Mouse (Mus musculus) cerebellum, postnatal 25 days (tissue): ENCODE data around the gene Msh2.
A peak's percentile ranks its signal among the peaks of the same experiment; 100 is the strongest.
"Not testable (repeated sequence)": the region's sequence is repeated elsewhere in the genome, so short reads cannot be mapped to it uniquely, and the experiment has no call there.

Source experiments
- DNase-seq, 2 experiments: peaks; one replicate each; pipeline ENCODE4 v3.0.0; 2021; ENCODE audit warnings: mixed read lengths in 2 of 2

Gene Msh2

DNA sequence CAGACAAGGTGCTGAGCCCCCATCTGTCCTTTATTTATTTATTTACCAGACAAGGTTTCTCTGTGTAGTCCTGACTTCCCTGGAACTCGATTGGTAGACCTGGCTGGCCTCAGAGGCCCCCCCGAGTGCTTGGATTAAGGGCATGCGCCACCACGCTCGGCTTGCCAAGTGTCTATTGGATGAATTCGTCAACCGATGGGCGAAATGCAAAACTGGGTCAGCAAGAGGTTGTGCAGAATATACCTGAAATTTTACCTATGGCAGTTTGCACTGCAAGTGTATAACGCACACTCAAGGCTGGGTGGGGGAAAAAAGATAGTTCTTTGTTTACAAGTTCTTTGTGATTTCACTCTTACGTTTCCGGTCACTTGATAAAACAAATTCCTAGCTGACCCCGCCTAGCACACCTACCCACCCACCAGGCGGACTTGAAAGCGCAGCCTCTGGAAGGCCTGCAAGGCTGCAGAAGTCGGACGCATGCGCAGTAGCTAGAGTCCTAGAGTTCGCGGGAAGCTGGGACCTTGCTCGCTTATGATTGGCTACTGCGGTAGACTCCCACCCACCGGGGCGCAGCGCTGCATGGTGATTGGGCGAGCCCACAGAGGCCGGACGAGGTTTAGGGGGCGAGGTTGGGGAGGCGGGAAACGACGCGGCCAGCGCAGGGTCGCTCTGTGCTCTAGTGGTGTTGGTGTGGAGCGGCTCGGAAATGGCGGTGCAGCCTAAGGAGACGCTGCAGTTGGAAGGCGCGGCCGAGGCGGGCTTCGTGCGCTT lies at the start of gene Msh2:
Gene Msh2 (plus strand): TSS at position 441 of the 771 bp plus-strand sequence.
- DNase-seq, result peak; percentile 98 to 99

DNA sequence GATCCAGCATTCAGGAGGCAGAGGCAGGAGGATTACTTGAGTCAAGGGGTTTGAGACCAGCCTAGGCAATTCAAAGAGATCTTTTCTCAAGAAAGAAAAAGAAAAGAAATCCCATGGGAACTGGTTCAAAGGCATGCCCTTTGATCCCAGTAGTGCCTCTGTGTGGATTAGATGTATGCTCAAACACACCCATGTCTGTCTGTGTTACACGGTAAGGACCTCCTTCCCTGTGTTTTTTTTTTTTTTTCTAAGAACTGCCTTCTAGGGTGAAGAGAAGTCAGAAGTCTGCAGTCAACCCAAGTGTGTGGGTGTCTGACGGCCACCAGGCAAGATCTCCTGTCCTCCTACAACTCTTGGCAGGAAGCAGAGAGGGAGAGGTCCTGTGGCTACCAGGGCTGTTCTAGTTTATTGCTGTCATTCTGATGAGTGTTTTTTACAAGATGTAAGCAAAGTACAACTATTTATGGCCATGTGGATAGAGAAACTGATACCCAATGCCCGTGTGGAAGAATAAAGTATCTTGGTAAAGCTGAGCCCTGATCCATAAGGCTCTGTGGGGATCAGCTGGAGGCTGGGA lies 46.5 kb upstream of the Msh2 start:
- DNase-seq, result no peak

DNA sequence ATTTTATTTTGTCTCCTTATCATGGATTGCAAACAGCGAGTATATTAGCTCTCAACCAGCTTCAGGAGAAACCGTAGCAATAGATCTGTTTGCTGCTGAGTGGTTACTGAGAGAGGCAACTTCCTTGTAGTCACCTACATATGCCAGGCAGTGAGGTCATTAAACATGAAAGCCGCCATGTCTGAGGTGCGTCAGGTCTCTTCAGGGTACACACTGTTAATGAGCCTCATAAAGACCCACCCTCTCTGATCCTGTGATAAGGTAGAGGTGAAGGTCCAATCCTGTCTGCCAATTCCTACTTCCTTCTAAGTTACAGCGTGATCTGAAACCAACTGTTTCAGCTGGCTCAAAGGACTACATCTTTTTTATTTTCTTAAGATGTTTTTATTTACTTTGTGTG lies 44.0 kb upstream of the Msh2 start:
- no peak for DNase-seq

DNA sequence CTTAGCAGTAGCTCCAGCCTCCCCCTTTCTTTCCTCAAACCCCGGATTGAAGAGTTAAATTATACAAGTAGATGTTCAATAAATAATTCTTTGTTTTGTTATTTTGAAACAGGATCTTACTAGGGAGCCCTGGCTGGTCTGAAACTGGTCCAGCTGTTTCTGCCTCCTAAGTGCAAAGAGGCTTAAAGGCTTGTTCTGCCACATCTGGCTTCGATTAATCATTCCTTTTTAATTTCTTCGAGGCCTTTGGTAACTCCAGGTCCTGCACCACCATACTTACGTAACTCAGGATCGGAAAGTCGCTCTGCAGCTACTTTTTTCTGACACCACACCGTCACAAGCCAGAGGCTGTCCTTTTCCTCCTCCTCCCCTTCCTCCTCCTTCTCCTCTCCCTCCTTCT lies 43.4 kb upstream of the Msh2 start:
- DNase-seq, result no peak

DNA sequence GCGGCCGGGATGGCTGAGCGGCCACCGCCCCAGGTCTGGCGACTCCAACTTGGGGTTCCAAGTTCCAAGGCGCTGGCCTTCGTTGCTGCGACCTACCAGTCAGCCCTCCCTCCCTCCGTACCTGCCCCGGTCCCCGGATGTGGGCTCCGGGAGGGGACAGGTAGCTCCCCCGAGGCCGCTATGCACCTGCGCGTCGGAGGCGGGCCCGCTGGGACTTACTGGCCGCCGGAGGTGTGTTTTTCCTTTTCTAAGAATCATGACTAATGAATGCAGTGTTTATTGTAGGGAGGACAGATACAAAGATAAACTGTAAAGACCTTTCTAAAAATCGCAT lies 35.1 kb upstream of the Msh2 start:
- peak in 1 of 2 experiments; percentile 13 for DNase-seq

DNA sequence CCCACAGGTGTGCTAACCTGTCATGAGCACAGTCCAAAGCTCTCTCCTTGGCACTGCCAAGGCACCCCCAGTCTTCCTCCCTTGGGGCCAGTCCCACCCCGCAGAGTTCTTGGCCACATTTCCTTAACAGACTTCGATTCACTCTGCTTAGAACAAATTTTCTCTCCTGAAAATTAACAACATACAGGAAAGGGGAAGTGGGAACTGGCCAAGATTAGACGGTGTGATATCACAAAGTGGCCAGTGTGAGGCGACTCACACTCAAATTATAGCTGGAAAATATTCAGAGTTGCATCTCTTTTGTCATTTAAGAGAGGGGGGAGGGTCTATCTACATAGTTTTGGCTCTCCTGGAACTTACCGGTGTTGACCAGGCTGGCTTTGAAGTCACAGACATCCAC lies 32.9 kb upstream of the Msh2 start:
- DNase-seq, result no peak

DNA sequence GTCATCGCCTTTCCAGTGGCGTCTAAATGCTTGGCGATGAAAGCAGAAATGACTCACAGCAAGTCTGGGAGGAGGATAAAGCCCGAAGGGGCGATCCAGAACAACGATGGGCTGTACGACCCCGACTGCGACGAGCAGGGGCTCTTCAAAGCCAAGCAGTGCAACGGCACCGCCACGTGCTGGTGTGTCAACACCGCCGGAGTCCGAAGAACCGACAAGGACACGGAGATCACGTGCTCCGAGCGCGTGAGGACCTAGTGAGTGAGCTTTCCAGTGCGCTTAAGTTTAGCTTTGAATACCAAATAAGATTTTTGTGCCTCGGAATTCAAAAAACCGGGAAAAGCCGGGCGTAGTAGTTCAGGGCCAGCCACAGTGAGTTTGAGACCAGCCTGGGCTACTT lies 31.9 kb upstream of the Msh2 start:
- DNase-seq, result no peak

DNA sequence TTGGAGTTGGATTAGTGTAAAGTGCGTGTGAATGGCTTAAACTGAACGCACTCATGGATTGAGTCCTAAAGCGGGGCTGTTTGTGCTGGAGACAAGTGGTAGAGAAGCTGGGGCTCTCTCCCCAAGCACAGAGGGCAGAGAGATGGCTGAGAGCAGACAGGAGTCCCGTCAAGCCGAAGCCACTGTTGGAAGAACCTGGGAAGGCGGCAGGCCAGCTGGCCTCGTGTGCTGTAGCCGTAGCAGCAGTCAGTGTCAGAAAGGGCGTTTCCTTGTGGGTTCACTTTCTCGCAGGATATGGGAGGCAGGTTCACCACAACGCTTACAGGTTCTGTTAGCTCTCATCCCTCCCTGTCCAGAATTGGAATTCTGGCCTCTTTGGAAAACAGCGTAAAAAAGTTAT lies 31.1 kb upstream of the Msh2 start:
- DNase-seq, result peak; percentile 23 to 42

DNA sequence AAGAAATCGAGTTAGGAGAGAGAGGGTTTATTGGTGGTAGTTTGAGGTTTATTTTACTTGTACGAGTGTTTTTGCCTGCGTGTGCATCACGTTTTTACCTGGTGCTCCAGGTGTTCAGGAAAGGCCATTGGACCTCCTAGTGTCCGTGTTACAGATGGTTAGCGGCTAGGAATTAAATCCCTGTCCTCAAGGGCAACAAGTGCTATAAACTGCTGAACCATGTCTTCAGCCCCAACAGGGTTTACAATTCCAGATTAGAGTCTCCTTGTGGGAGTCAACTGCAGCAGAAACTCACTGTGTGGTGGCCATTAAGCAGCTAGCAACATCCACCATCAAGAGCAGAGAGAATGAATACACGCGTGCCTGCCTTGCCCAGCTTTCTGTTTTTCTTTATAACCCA lies 29.4 kb upstream of the Msh2 start:
- no peak for DNase-seq

DNA sequence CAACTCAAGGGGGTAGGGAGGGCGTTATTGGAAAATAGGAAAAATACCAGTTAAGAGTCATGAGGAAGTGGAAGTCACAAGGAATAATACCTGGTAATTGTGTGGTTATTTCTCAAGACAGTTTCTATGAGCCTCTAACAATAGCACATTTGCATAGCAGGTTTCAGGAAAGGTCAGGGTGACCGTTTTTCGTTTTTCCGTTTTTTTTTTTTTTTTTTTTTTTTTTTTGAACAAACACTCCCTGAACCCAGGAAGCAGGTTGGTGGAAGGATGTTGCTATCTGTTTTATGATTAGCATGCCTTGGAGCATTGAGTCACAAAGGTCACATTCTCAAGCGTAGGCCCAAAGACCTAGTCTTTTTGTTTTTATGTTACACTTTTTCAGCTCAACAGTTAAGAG lies 16.5 kb upstream of the Msh2 start:
- DNase-seq, result not testable (repeated sequence)

DNA sequence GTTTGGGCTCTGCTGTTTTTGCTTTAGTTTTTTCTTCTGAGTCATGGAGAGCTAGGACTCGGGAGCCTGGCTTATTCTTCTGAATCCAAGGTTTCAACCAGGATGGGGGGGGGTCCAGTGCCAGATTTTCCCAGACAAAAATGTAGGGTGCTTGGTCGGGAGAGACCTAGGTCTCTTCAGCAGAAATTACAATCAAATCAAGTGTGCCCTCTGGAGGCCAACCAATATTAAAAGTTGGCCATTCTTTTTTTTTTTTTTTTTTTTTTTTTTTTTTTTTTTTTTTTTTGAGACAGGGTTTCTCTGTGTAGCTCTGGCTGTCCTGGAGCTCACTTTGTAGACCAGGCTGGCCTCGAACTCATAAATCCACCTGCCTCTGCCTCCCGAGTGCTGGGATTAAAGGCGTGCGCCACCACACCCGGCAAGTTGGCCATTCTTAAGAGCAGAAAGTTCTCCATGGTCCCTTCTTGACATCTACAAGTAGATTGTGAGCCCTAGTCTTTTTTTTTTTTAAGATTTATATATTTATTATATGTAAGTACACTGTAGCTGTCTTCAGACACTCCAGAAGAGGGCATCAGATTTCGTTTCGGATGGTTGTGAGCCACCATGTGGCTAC lies 10.1 kb upstream of the Msh2 start:
- not testable (repeated sequence) for DNase-seq

DNA sequence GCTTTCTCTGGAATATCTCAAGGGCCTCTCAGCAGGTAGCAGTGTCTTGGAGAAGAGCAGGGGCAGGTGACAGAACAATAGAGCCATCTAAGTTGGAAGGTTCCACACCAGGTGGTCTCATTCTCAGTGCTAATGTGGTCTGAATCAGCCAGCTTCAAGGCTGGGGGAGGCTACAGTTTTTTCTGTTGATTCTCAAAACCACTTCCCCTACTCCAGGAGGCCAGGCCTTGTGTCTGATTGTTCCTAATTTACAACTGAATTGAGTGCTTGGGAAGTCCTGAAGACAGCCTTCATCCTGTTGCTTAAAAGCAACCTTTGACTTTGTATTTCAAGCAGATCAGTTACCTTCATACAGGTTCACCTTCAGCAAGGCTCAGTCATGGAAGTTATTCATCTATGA lies 7.9 kb upstream of the Msh2 start:
- no peak for DNase-seq

DNA sequence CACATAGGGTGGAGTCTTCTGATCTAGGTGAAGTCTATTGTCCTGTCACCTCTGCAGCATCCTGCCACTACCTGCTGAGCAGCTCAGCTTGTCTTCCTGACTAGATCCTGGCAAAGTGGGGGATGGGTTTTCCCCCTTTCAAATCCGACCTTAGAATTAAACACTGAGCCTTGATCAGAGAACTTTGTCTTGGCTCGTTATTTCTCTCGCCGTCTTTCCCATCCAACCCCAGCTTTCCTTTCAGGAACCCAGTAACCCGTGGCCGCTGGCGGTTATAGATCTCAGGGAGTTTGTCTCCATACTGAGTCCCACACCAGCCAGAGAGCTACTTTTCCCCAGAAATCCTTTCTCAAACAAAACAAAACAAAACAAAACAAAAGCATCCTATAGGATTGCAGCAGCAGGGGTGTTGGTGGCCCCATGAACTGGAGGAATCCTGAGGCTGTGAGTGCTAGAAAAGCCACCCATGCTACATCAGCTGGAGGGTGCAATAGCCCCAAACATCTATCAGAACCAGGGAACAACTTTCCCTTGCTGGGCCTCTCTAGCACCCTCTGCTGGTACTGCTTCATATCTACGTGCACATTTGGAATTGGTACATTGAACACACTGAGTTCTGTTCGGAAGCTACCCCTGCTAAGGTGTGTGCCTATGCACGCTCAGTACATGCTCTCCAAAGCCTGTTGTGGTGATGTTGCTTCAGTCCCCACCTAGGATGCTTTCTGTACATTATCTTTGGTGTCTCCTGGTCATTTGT lies 6.9 kb upstream of the Msh2 start:
- peak; percentile 58 to 74 for DNase-seq

DNA sequence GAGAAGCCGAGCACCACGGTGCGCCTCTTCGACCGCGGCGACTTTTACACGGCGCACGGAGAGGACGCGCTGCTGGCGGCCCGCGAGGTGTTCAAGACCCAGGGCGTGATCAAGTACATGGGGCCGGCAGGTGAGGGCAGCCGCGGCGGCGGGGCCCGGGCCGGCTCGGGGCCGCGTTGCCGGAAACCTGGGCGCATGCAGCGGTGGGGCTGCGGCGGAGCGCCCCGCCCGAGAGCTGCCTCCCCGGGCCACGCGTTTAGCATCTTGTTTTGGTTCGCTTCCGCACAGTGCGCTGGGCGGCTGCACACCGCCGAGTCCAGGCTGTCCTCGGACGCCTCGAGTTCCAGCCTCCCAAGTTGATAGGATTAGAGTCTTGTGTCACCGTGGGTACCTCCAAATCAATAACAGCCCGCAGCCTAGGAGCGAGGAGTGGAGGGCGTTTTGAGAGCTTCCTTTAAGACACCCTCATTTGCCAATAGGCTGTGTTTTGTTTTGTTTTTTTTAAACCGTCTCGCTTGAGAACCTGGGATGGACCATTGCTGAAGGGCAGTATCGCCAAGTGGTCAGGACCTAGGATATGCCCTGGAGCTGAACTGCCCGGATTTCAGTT lies 652 bp downstream of the Msh2 start:
- no peak for DNase-seq

DNA sequence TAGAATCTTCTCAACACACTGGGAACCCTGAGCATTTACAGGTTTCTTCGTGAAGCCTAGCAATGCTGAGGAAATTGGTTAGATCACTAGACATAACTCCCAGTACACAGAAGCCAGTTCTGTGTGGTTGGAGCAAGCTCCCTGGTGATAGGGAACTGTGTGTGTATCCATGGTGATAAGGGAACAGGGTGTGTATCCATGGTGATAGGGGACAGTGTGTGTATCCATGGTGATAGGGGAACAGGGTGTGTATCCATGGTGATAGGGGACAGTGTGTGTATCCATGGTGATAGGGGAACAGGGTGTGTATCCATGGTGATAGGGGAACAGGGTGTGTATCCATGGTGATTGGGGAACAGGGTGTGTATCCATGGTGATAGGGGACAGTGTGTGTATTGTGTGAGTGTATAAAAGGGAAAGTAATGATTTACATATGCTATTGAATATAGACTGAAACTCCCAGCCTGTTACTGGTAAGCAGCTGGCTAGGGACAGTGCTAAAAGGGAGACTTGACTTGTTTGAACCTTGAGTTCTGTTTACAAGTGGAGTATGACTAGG lies 4.9 kb downstream of the Msh2 start:
- not testable (repeated sequence) for DNase-seq

DNA sequence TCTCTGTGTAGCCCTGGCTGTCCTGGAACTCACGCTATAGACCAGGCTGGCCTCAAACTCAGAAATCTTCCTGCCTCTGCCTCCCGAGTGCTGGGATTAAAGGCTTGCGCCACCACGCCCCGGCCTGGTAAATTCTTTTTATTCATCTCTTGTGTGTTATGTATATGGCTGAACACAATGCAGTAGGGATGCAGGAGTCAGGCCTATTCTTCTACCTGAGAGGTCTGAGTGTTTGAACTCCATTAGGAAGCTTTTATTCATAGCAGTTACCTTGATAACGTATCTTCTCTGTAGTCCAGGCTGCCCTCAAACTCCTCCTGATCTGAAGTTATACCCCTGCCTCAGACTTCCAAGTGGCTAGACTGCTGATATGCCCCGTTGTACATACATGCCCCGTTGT lies 5.5 kb downstream of the Msh2 start:
- no peak for DNase-seq

DNA sequence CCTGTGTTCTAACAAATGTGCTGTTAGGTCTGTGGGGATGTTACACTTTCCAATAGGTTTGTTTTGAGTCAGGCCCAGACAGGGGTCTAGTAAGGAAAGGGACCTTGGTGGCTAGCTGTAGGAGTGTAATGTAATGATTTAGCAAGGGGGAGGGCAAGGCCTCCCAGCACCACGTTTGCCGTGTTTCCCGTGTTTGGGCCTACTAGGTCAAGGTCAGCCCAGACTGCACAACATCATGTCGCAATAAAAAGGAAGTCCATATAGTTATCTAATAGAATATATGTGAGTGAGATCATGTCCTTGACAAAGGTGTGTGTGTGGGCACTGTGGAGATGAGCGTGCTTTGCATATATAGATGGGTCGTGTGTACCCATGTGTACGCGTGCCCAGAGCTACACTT lies 17.1 kb downstream of the Msh2 start:
- no peak for DNase-seq

DNA sequence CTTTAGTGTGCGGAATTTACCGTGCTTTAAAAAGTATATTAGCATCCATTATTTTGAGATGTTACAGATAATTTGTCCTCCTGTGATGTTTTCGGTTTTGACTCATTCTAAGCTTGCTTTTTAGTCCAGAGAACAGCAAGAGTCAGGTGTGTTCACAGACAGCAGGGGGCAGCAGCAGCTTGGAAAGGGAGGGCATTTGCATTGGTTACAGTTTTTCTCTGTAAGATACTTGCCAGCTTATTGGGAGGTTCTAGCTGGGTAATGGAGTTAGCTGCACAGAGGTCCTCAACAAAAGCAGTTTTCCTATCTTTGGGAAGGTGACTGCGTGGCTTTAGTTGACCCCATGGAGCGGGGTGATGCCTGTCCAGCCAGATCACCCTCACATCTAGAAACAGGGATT lies 19.8 kb downstream of the Msh2 start:
- DNase-seq, result peak; percentile 84 to 91

DNA sequence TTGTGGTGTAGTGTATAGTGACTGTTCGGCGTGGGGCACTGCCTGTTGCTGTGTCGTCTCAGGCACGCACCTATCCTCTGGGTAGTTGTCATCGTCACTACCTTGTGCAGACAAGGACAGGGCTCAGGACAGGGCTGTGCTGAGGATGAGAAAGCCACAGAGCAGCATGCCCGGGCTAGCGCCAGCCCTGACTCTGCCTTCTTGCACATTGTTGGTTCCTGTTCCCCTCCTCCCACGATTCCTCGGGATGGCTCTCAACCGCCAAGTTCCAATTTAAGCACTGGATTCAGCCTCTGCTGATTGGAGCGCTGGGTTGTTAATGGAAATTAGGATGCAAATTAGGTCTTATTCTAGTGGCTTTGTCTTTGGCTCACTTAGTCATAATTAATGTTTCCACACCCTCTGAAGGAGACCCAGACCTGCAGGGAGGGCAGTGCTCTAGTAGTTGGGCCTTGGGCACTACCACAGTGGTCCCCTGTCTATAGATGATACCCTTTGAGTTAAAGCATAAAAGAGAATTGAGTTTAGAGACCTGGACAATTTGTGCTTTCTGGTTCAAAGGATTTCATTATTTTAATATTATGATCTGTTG lies 23.8 kb downstream of the Msh2 start:
- no peak for DNase-seq

DNA sequence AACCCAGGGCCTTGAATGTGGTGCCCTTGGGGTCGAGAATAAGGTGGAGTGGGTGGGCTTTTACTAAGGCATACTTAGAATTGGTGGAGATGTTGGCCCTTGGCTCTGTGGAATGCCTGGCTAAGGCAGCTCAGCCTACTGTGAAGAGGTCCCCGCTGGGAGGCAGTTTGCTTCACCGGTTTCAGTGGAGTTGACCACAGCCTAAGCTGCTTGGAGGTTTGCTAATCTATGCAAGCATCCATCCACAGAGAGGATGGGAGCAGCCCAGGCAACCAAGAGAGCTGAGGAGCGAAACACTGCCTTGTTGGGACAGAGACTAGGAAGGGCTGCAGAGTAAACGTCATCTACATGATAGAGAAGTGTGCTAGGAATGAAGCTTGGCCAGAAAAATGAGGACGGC lies 24.7 kb downstream of the Msh2 start:
- no peak for DNase-seq

DNA sequence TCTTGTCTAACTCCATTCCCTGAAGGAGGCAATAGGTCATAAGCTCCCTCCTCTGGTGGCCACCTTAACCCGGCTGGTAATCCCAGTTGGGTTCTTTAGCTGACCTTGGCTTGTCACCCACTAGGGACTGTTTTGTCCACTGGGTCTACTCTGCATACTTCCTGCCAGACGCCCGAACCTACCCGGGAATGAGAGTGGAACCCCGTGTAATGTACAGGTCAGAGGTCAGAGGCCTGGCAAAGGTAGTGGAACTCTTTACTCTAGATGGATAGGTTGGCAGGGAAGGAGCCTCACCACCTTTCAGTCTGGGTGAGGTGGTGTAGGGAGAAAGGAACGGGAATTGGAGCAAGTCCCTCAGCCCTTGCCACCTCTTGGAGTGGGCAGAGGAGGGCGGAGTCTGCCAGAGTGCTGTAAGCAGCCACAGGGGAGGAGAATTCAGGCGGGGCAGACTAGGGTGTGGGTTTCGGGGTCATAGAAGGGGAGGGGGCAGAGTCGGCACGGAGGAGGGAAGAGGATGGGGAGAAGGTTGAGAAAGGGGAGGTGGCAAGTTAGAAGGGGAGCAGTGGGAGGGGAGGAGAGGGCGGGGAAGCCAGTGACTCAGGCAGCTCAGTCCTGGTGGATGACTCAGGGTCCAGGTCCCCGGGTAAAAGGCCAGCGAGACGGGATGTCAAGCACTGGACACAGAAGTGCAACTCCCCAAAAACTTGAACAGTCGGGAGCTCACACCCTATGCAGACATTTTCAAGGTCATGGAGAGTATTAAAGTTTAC lies 27.1 kb downstream of the Msh2 start:
- DNase-seq, result no peak

DNA sequence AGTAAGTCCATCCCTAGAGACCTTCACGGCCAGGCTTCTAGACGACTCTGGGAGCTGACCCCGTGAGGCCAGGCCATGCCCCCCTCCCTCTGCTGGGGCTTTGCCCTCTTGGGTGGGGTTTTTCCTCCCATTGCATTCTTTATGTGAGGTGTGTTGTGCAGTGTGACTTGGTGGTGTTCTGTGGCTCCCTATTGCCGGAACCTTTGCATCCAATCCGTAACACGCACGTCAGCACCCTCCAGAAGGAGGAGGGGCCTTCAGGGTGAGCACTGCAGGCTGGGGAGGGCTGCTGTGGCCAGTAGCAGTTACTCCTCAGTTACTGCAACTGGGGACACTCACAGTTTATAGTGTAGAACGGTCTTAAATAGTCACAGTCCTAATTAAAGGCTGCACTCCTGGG lies 28.0 kb downstream of the Msh2 start:
- DNase-seq, result no peak
